Mouse (Mus musculus): ENCODE results near the gene Olfr1475. TPM values are rescaled to one million over a fixed set of nuclear protein-coding genes. Genes with fewer than 3 reads are reported as not detected.

Gene Olfr1475
- not detected in 2 replicates for polyA plus RNA-seq (2012)

GRCm38 (mm10) chr19:13480096-13480495 is at the start of gene Olfr1475:
TSS of gene Olfr1475 (minus strand) at chr19:13480196.

GRCm38 (mm10) chr19:13527613-13528012 is 47.6 kb upstream of the Olfr1475 start, which contains the start of gene Olfr1480:
TSS of gene Olfr1480 (plus strand) at chr19:13527913.

GRCm38 (mm10) chr19:13500246-13500645 is 20.2 kb upstream of the Olfr1475 start, which contains the start of gene Olfr1477:
TSS of gene Olfr1477 (plus strand) at chr19:13500546.

GRCm38 (mm10) chr19:13469265-13469664 is 10.7 kb downstream of the Olfr1475 start, which contains the start of gene Olfr1474:
TSS of gene Olfr1474 (plus strand) at chr19:13469565.

GRCm38 (mm10) chr19:13455986-13456385 is 24.0 kb downstream of the Olfr1475 start, which contains the start of gene Olfr1472:
TSS of gene Olfr1472 (minus strand) at chr19:13456086.

GRCm38 (mm10) chr19:13443109-13443508 is 36.9 kb downstream of the Olfr1475 start, which contains the start of gene Olfr1471:
TSS of gene Olfr1471 (plus strand) at chr19:13443409.

Other genes with a start within 250 kb of the Olfr1475 start
- not detected in 2 replicates for gene Olfr1463, start 248.9 kb downstream of the Olfr1475 start, polyA plus RNA-seq (2012)
- not detected in 2 replicates for gene Olfr1465, start 164.7 kb downstream of the Olfr1475 start, polyA plus RNA-seq (2012)
- not detected in 2 replicates for gene Olfr1466, start 141.3 kb downstream of the Olfr1475 start, polyA plus RNA-seq (2012)
- gene Olfr1467, start 118.0 kb downstream of the Olfr1475 start, polyA plus RNA-seq (2012), result 0.04 and 0.11 TPM in 2 replicates
- gene Olfr1469, start 72.3 kb downstream of the Olfr1475 start, polyA plus RNA-seq (2012), result not detected in 2 replicates
- gene Olfr1471, start 36.8 kb downstream of the Olfr1475 start, polyA plus RNA-seq (2012), result not detected in 2 replicates
- not detected in 2 replicates for gene Olfr1472, start 24.1 kb downstream of the Olfr1475 start, polyA plus RNA-seq (2012)
- gene Olfr1474, start 10.6 kb downstream of the Olfr1475 start, polyA plus RNA-seq (2012), result not detected in 2 replicates
- 0.03 TPM in 1 of 2 replicates, not detected in the other for gene Olfr1477, start 20.4 kb upstream of the Olfr1475 start, polyA plus RNA-seq (2012)
- not detected in 2 replicates for gene Olfr1480, start 47.7 kb upstream of the Olfr1475 start, polyA plus RNA-seq (2012)
- gene Olfr1484, start 103.3 kb upstream of the Olfr1475 start, polyA plus RNA-seq (2012), result not detected in 2 replicates
- not detected in 2 replicates for gene Olfr1487, start 137.2 kb upstream of the Olfr1475 start, polyA plus RNA-seq (2012)
- 0.01 TPM in 1 of 2 replicates, not detected in the other for gene Olfr1489, start 151.4 kb upstream of the Olfr1475 start, polyA plus RNA-seq (2012)
- not detected in 2 replicates for gene Olfr1490, start 170.9 kb upstream of the Olfr1475 start, polyA plus RNA-seq (2012)
- gene Olfr1491, start 217.1 kb upstream of the Olfr1475 start, polyA plus RNA-seq (2012), result not detected in 2 replicates
- gene Olfr1493-ps1, start 243.1 kb upstream of the Olfr1475 start, polyA plus RNA-seq (2012), result not detected in 2 replicates